Mouse (Mus musculus): ENCODE data around the gene Nsa2. TPM values are rescaled to one million over a fixed set of nuclear protein-coding genes. Genes with fewer than 3 reads are reported as not detected.
"Not testable (repeated sequence)": the region's sequence is repeated elsewhere in the genome, so short reads cannot be mapped to it uniquely, and the experiment has no call there.

Nsa2 gene
- polyA plus RNA-seq, 1 experiment from 2014 or later: 51.5 TPM

GRCm38 (mm10) chr13:97175520-97176264 is 38.0 kb upstream of the Nsa2 start:
- Histone ChIP-seq H3K9ac (ENCODE audit: low read length) (no peak overlapping the region), H3K27ac (ENCODE audit: low read length) (no peak overlapping the region), H3K4me3 (ENCODE audit: low read length) (no peak overlapping the region), H3K36me3 (ENCODE audit: control insufficient read depth, insufficient read depth, low read length) (peaks cover 34% of the 10 kb centered on the region), H3K9me3 (ENCODE audit: control insufficient read depth, low read length) (no peaks in the 10 kb centered on the region), H3K4me2 (ENCODE audit: low read depth, low read length) (no peak overlapping the region), H3K4me1 (replicated peaks; ENCODE audit: control insufficient read depth, insufficient read depth, low read length) (no peaks in the 10 kb centered on the region), H3K27me3 (ENCODE audit: control insufficient read depth, insufficient read depth, low read depth, low read length) (no peaks in the 10 kb centered on the region)
- whole genome bisulfite sequencing: 84% methylated on average over 10 of the region's 10 CpGs
- ATAC-seq (ENCODE audit: low read depth): no peak

DNA sequence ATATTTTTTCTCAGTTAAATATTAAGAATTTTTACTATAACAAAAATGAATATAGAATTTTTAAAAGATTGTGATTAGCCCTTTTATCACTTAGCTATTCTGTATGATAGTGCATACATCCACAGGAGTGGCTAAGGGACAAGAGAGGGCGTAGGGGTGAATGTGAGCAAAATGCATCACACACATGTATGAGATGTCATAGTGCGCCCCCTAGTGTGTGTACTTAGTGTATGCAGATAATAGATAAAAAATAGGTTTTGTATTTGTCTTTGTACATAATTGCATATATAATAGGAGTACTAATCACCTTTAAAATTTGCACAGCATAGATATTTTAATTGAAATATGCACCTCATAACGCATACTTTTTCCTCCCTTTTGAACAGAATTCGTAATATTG is 8.1 kb upstream of the Nsa2 start:
- WGBS: 57% methylated on average over 4 of the region's 4 CpGs
- no peaks in the 10 kb centered on the region for H3K27me3 ChIP-seq (ENCODE audit: control insufficient read depth, insufficient read depth, low read depth, low read length)
- no peak for ATAC-seq (ENCODE audit: low read depth)
- H3K9me3 ChIP-seq (ENCODE audit: control insufficient read depth, low read length): no peaks in the 10 kb centered on the region
- no peaks in the 10 kb centered on the region for H3K4me1 ChIP-seq (replicated peaks; ENCODE audit: control insufficient read depth, insufficient read depth, low read length)
- H3K4me3 ChIP-seq (ENCODE audit: low read length): no peak overlapping the region
- no peak overlapping the region for H3K9ac ChIP-seq (ENCODE audit: low read length)
- peaks cover 36% of the 10 kb centered on the region for H3K36me3 ChIP-seq (ENCODE audit: control insufficient read depth, insufficient read depth, low read length)
- H3K27ac ChIP-seq (ENCODE audit: low read length): no peak overlapping the region
- no peak overlapping the region for H3K4me2 ChIP-seq (ENCODE audit: low read depth, low read length)

- no peak for ATAC-seq (ENCODE audit: low read depth)
- Histone ChIP-seq H3K36me3 (ENCODE audit: control insufficient read depth, insufficient read depth, low read length) (peaks cover 19% of the 10 kb centered on the region), H3K9me3 (ENCODE audit: control insufficient read depth, low read length) (no peaks in the 10 kb centered on the region), H3K27me3 (ENCODE audit: control insufficient read depth, insufficient read depth, low read depth, low read length) (no peaks in the 10 kb centered on the region), H3K4me2 (ENCODE audit: low read depth, low read length) (no peak overlapping the region), H3K9ac (ENCODE audit: low read length) (no peak overlapping the region), H3K4me3 (ENCODE audit: low read length) (no peak overlapping the region), H3K4me1 (replicated peaks; ENCODE audit: control insufficient read depth, insufficient read depth, low read length) (0 out of 2 replicates have a peak, but pooled peaks cover 3% of the 10 kb centered on the region), H3K27ac (ENCODE audit: low read length) (no peak overlapping the region)
- WGBS: 83% methylated on average over 7 of the region's 7 CpGs
Measured at GRCm38 (mm10) chr13:97142321-97142720, 4.6 kb upstream of the Nsa2 start.

DNA sequence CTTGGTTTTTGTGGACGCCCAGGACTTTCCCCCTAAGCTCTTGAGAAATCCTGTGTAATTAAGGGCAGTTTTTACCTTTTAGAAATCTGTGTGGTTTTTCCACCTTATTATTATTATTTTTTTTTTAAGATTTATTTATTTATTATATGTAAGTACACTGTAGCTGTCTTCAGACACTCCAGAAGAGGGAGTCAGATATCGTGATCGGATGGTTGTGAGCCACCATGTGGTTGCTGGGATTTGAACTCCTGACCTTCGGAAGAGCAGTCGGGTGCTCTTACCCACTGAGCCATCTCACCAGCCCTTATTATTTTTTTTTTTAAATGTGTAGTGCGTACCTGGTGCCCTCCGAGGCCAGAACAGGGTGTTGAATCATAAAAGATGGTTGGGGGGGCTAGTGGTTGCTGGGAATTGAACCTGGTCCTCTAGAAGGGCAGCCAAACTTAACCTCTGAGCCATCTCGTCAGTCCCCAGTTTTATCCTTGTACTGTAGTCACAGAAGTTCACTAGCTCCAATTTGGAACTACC is 731 bp upstream of the Nsa2 start:
- peak overlapping the region; percentile 59 for H3K4me2 ChIP-seq (ENCODE audit: low read depth, low read length)
- not testable (repeated sequence) for H3K9me3 ChIP-seq (ENCODE audit: control insufficient read depth, low read length); H3K27me3 ChIP-seq (ENCODE audit: control insufficient read depth, insufficient read depth, low read depth, low read length); ATAC-seq (ENCODE audit: low read depth); H3K4me1 ChIP-seq (replicated peaks; ENCODE audit: control insufficient read depth, insufficient read depth, low read length); H3K27ac ChIP-seq (ENCODE audit: low read length)
- H3K9ac ChIP-seq (ENCODE audit: low read length): peak overlapping the region; percentile 82
- 31% methylated on average over 8 of the region's 8 CpGs for WGBS
- peaks cover 11% of the 10 kb centered on the region for H3K36me3 ChIP-seq (ENCODE audit: control insufficient read depth, insufficient read depth, low read length)
- peak overlapping the region; percentile 69 for H3K4me3 ChIP-seq (ENCODE audit: low read length)

GRCm38 (mm10) chr13:97130413-97130812 is 7.3 kb downstream of the Nsa2 start:
- H3K27ac ChIP-seq (ENCODE audit: low read length); H3K27me3 ChIP-seq (ENCODE audit: control insufficient read depth, insufficient read depth, low read depth, low read length); H3K4me2 ChIP-seq (ENCODE audit: low read depth, low read length); H3K4me3 ChIP-seq (ENCODE audit: low read length); ATAC-seq (ENCODE audit: low read depth); H3K4me1 ChIP-seq (replicated peaks; ENCODE audit: control insufficient read depth, insufficient read depth, low read length); H3K9me3 ChIP-seq (ENCODE audit: control insufficient read depth, low read length); H3K9ac ChIP-seq (ENCODE audit: low read length): not testable (repeated sequence)
- H3K36me3 ChIP-seq (ENCODE audit: control insufficient read depth, insufficient read depth, low read length): peaks cover 18% of the 10 kb centered on the region
- no CpG with 5 or more reads among the region's 2 CpGs for WGBS

DNA sequence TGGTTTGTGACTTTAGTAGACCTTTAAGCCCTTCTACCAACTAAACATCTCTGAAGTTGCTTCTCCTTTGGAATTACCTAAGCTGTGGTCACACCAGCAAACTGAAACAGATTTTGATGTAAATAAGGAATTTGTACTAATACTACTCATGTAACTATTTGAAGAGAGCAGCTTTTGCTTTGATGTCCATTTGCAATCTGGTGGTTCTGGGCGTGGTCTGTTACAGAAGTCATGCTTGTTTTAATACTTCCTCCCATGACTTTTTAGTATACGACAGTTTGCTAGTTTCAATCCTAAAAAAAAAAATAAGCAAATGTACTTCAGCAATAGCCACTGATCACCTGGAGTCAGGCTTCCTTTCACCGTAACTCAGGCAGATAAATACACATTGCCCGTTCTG is 8.1 kb downstream of the Nsa2 start:
- H3K4me1 ChIP-seq (replicated peaks; ENCODE audit: control insufficient read depth, insufficient read depth, low read length); H3K4me3 ChIP-seq (ENCODE audit: low read length); H3K9me3 ChIP-seq (ENCODE audit: control insufficient read depth, low read length); H3K9ac ChIP-seq (ENCODE audit: low read length); H3K4me2 ChIP-seq (ENCODE audit: low read depth, low read length); ATAC-seq (ENCODE audit: low read depth); H3K27ac ChIP-seq (ENCODE audit: low read length); H3K27me3 ChIP-seq (ENCODE audit: control insufficient read depth, insufficient read depth, low read depth, low read length): not testable (repeated sequence)
- H3K36me3 ChIP-seq (ENCODE audit: control insufficient read depth, insufficient read depth, low read length): peaks cover 15% of the 10 kb centered on the region
- WGBS: 89% methylated on average over 2 of the region's 4 CpGs

- H3K4me1 ChIP-seq (replicated peaks; ENCODE audit: control insufficient read depth, insufficient read depth, low read length): no peaks in the 10 kb centered on the region
- H3K27ac ChIP-seq (ENCODE audit: low read length): no peak overlapping the region
- H3K9me3 ChIP-seq (ENCODE audit: control insufficient read depth, low read length): no peaks in the 10 kb centered on the region
- H3K36me3 ChIP-seq (ENCODE audit: control insufficient read depth, insufficient read depth, low read length): no peaks in the 10 kb centered on the region
- H3K27me3 ChIP-seq (ENCODE audit: control insufficient read depth, insufficient read depth, low read depth, low read length): no peaks in the 10 kb centered on the region
- H3K4me3 ChIP-seq (ENCODE audit: low read length): no peak overlapping the region
- ATAC-seq (ENCODE audit: low read depth): no peak
- 64% methylated on average over 3 of the region's 3 CpGs for WGBS
- H3K9ac ChIP-seq (ENCODE audit: low read length): no peak overlapping the region
- no peak overlapping the region for H3K4me2 ChIP-seq (ENCODE audit: low read depth, low read length)
Measured at GRCm38 (mm10) chr13:97121341-97121740, 16.4 kb downstream of the Nsa2 start.

DNA sequence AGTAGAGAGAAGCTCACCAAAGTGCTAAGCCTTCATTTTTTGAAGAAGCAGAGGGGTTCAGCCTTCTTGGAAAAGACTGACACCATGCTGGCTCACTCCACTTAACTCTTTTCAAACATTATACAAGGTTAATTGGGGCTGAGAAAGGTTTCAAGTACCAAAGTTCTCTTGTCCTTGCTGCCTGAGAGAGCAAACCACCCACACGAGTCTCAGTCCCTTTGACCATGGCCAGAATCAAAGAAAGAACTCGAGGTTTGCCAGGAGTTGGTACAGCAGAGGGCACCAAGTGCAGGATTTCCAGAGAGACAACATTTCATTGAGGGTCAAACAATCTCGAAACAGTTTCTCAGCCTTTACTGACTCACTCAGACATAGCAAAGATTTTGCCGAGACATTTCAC is 28.7 kb downstream of the Nsa2 start:
- WGBS: 69% methylated on average over 4 of the region's 4 CpGs
- H3K4me2 ChIP-seq (ENCODE audit: low read depth, low read length): no peak overlapping the region
- no peak overlapping the region for H3K27ac ChIP-seq (ENCODE audit: low read length)
- no peak overlapping the region for H3K4me3 ChIP-seq (ENCODE audit: low read length)
- no peak for ATAC-seq (ENCODE audit: low read depth)
- H3K36me3 ChIP-seq (ENCODE audit: control insufficient read depth, insufficient read depth, low read length): no peaks in the 10 kb centered on the region
- H3K9ac ChIP-seq (ENCODE audit: low read length): no peak overlapping the region
- H3K4me1 ChIP-seq (replicated peaks; ENCODE audit: control insufficient read depth, insufficient read depth, low read length): no peaks in the 10 kb centered on the region
- no peaks in the 10 kb centered on the region for H3K9me3 ChIP-seq (ENCODE audit: control insufficient read depth, low read length)
- H3K27me3 ChIP-seq (ENCODE audit: control insufficient read depth, insufficient read depth, low read depth, low read length): no peaks in the 10 kb centered on the region

GRCm38 (mm10) chr13:97107721-97108120 is 30.0 kb downstream of the Nsa2 start:
- not testable (repeated sequence) for ATAC-seq (ENCODE audit: low read depth); H3K4me1 ChIP-seq (replicated peaks; ENCODE audit: control insufficient read depth, insufficient read depth, low read length); H3K9me3 ChIP-seq (ENCODE audit: control insufficient read depth, low read length); H3K4me2 ChIP-seq (ENCODE audit: low read depth, low read length); H3K4me3 ChIP-seq (ENCODE audit: low read length); H3K27me3 ChIP-seq (ENCODE audit: control insufficient read depth, insufficient read depth, low read depth, low read length); H3K27ac ChIP-seq (ENCODE audit: low read length); H3K9ac ChIP-seq (ENCODE audit: low read length); H3K36me3 ChIP-seq (ENCODE audit: control insufficient read depth, insufficient read depth, low read length)
- 91% methylated on average over 4 of the region's 4 CpGs for WGBS
